Mouse (Mus musculus) CH12.LX (cell line): ENCODE results near the gene Cdk5rap3. TPM values are rescaled to one million over a fixed set of nuclear protein-coding genes. Genes with fewer than 3 reads are reported as not detected.
A peak's percentile ranks its signal among the peaks of the same experiment; 100 is the strongest.

Experiments used
- DNase-seq: peaks from one replicate; pipeline ENCODE4 v3.0.0-alpha.2; 2013; ENCODE audit errors: extremely low read depth
- H3K27ac ChIP-seq: 2 replicates; pipeline ENCODE4 v1.5.1; 2012; ENCODE audit warnings: low read depth, mild to moderate bottlenecking, control low read depth, moderate library complexity; ENCODE audit not compliant: insufficient read depth
- H3K27me3 ChIP-seq: replicated peaks from 2 replicates; pipeline ENCODE3; 2012; ENCODE audit warnings: inconsistent platforms
- H3K36me3 ChIP-seq, 2 experiments: replicated peaks in 1 of 2; 2 replicates each; pipeline versions ENCODE3 to v1.6.1; 2012; ENCODE audit warnings: inconsistent platforms in 1 of 2, low read length in 1 of 2, mild to moderate bottlenecking in 1 of 2, mixed read lengths in 1 of 2, moderate library complexity in 1 of 2; ENCODE audit not compliant: control insufficient read depth in 1 of 2, insufficient read depth in 1 of 2
- H3K4me1 ChIP-seq, 2 experiments: 2 replicates each; pipeline ENCODE4 v1.6.1; 2012; ENCODE audit warnings: inconsistent platforms in 1 of 2, moderate library complexity in 1 of 2; ENCODE audit not compliant: insufficient read depth in 2 of 2, control insufficient read depth in 1 of 2
- H3K4me2 ChIP-seq: 2 replicates; pipeline ENCODE4 v1.6.1; 2012; ENCODE audit warnings: low read depth, mild to moderate bottlenecking, control low read depth; ENCODE audit not compliant: poor library complexity, insufficient read depth, severe bottlenecking
- H3K4me3 ChIP-seq, 3 experiments: fragments of 150-350 bp in 1 of 3; sonication (generic) in 1 of 3; replicated peaks in 1 of 3; 2 replicates each; pipeline versions ENCODE3 to v1.5.1; 2011 to 2012; ENCODE audit warnings: low read depth in 2 of 3, low read length in 2 of 3, mild to moderate bottlenecking in 2 of 3, moderate library complexity in 2 of 3, control low read depth in 1 of 3, improper control_type of control experiment in 1 of 3, inconsistent platforms in 1 of 3, mixed read lengths in 1 of 3; ENCODE audit not compliant: poor library complexity in 1 of 3
- H3K79me2 ChIP-seq: replicated peaks from 2 replicates; pipeline ENCODE4 v1.6.1; 2012; ENCODE audit warnings: mild to moderate bottlenecking, moderate library complexity; ENCODE audit not compliant: control insufficient read depth, poor library complexity, insufficient read depth, severe bottlenecking; ENCODE audit errors: extremely low read depth
- H3K9ac ChIP-seq: 2 replicates; pipeline ENCODE4 v1.6.1; 2012; ENCODE audit warnings: low read depth, mild to moderate bottlenecking, control low read depth, moderate library complexity; ENCODE audit not compliant: insufficient read depth
- H3K9me3 ChIP-seq: replicated peaks from 2 replicates; pipeline ENCODE3; 2012; ENCODE audit warnings: low read length, inconsistent platforms, mixed read lengths
- BHLHE40 ChIP-seq: IDR thresholded peaks from 2 replicates; pipeline ENCODE4 v1.6.1; 2011; ENCODE audit warnings: mild to moderate bottlenecking, low read depth, low read length, improper control_type of control experiment
- CHD1 ChIP-seq: IDR thresholded peaks from 2 replicates; pipeline ENCODE4 v1.6.1; 2012; ENCODE audit warnings: low read depth, low read length, improper control_type of control experiment, inconsistent platforms
- CHD2 ChIP-seq: IDR thresholded peaks from 2 replicates; pipeline ENCODE4 v1.6.1; 2011; ENCODE audit warnings: low read length, improper control_type of control experiment
- CTCF ChIP-seq, 2 experiments: IDR thresholded peaks in 1 of 2; conservative IDR thresholded peaks in 1 of 2; 2 replicates each; pipeline ENCODE4 v1.5.1; 2011 to 2012; ENCODE audit warnings: low read depth in 2 of 2, low read length in 2 of 2, improper control_type of control experiment in 1 of 2, inconsistent platforms in 1 of 2, mild to moderate bottlenecking in 1 of 2, moderate library complexity in 1 of 2
- E2F4 ChIP-seq: IDR thresholded peaks from 2 replicates; pipeline ENCODE4 v1.6.1; 2011; ENCODE audit warnings: low read depth, low read length, improper control_type of control experiment; ENCODE audit not compliant: insufficient replicate concordance
- ELF1 ChIP-seq: IDR thresholded peaks from 2 replicates; pipeline ENCODE4 v1.6.1; 2014; ENCODE audit warnings: low read depth, mild to moderate bottlenecking, inconsistent platforms, low read length, improper control_type of control experiment
- EP300 ChIP-seq: IDR thresholded peaks from 2 replicates; pipeline ENCODE4 v1.6.1; 2011; ENCODE audit warnings: low read length, improper control_type of control experiment
- ETS1 ChIP-seq: conservative IDR thresholded peaks from 2 replicates; pipeline ENCODE4 v1.6.1; 2012; ENCODE audit warnings: low read depth, mild to moderate bottlenecking, inconsistent platforms, low read length, improper control_type of control experiment, moderate library complexity
- GABPA ChIP-seq: IDR thresholded peaks from 2 replicates; pipeline ENCODE4 v1.6.1; 2012; ENCODE audit warnings: low read depth, low read length, improper control_type of control experiment, inconsistent platforms; ENCODE audit not compliant: insufficient replicate concordance
- HCFC1 ChIP-seq: IDR thresholded peaks from 2 replicates; pipeline ENCODE4 v1.6.1; 2012; ENCODE audit warnings: low read depth, mild to moderate bottlenecking, inconsistent platforms, low read length, improper control_type of control experiment
- IRF4 ChIP-seq: IDR thresholded peaks from 2 replicates; pipeline ENCODE4 v1.6.1; 2014; ENCODE audit warnings: low read depth, mild to moderate bottlenecking, inconsistent platforms, low read length, improper control_type of control experiment
- JUN ChIP-seq: IDR thresholded peaks from 2 replicates; pipeline ENCODE4 v1.6.1; 2011; ENCODE audit warnings: low read depth, mild to moderate bottlenecking, low read length, improper control_type of control experiment, moderate library complexity; ENCODE audit not compliant: insufficient read depth
- JUND ChIP-seq: conservative IDR thresholded peaks from 2 replicates; pipeline ENCODE4 v1.6.1; 2011; ENCODE audit warnings: low read depth, low read length, improper control_type of control experiment
- KAT2A ChIP-seq: IDR thresholded peaks from 2 replicates; pipeline ENCODE4 v1.6.1; 2012; ENCODE audit warnings: low read length, improper control_type of control experiment, inconsistent platforms; ENCODE audit not compliant: insufficient replicate concordance
- MAFK ChIP-seq: IDR thresholded peaks from 2 replicates; pipeline ENCODE4 v1.6.1; 2011; ENCODE audit warnings: low read length, improper control_type of control experiment; ENCODE audit not compliant: insufficient replicate concordance
- MAX ChIP-seq: IDR thresholded peaks from 2 replicates; pipeline ENCODE4 v1.6.1; 2011; ENCODE audit warnings: low read length, improper control_type of control experiment
- MAZ ChIP-seq: IDR thresholded peaks from 2 replicates; pipeline ENCODE4 v1.6.1; 2012; ENCODE audit warnings: low read depth, mild to moderate bottlenecking, inconsistent platforms, low read length, improper control_type of control experiment, moderate library complexity
- MEF2A ChIP-seq: IDR thresholded peaks from 2 replicates; pipeline ENCODE4 v1.6.1; 2014; ENCODE audit warnings: low read depth, mild to moderate bottlenecking, inconsistent platforms, low read length, improper control_type of control experiment, borderline replicate concordance
- MXI1 ChIP-seq: IDR thresholded peaks from 2 replicates; pipeline ENCODE4 v1.6.1; 2011; ENCODE audit warnings: mild to moderate bottlenecking, low read depth, low read length, improper control_type of control experiment
- MYC ChIP-seq: IDR thresholded peaks from 2 replicates; pipeline ENCODE4 v1.6.1; 2011; ENCODE audit warnings: low read depth, mild to moderate bottlenecking, improper control_type of control experiment, low read length
- NELFE ChIP-seq: IDR thresholded peaks from 2 replicates; pipeline ENCODE4 v1.6.1; 2011; ENCODE audit warnings: low read depth, low read length, improper control_type of control experiment
- NRF1 ChIP-seq: IDR thresholded peaks from 2 replicates; pipeline ENCODE4 v1.6.1; 2014; ENCODE audit warnings: low read depth, mild to moderate bottlenecking, inconsistent platforms, low read length, improper control_type of control experiment, moderate library complexity
- PAX5 ChIP-seq: IDR thresholded peaks from 2 replicates; pipeline ENCODE4 v1.6.1; 2012; ENCODE audit warnings: low read length, inconsistent platforms, mixed read lengths
- POLR2A ChIP-seq: IDR thresholded peaks from 2 replicates; pipeline ENCODE4 v1.6.1; 2011; ENCODE audit warnings: low read depth, mild to moderate bottlenecking, improper control_type of control experiment, low read length
- POLR2AphosphoS2 ChIP-seq: IDR thresholded peaks from 2 replicates; pipeline ENCODE4 v1.6.1; 2011; ENCODE audit warnings: low read depth, low read length, improper control_type of control experiment
- RAD21 ChIP-seq: IDR thresholded peaks from 2 replicates; pipeline ENCODE4 v1.6.1; 2011; ENCODE audit warnings: low read depth, mild to moderate bottlenecking, low read length, improper control_type of control experiment, moderate library complexity
- RCOR1 ChIP-seq: conservative IDR thresholded peaks from 2 replicates; pipeline ENCODE4 v1.6.1; 2012; ENCODE audit warnings: low read depth, mild to moderate bottlenecking, inconsistent platforms, low read length, improper control_type of control experiment
- SIN3A ChIP-seq: IDR thresholded peaks from 2 replicates; pipeline ENCODE4 v1.6.1; 2012; ENCODE audit warnings: low read length, improper control_type of control experiment, inconsistent platforms
- SMC3 ChIP-seq: IDR thresholded peaks from 2 replicates; pipeline ENCODE4 v1.6.1; 2011; ENCODE audit warnings: low read depth, low read length, improper control_type of control experiment
- TBP ChIP-seq: conservative IDR thresholded peaks from 2 replicates; pipeline ENCODE4 v1.6.1; 2011; ENCODE audit warnings: low read depth, low read length, improper control_type of control experiment
- TCF12 ChIP-seq: IDR thresholded peaks from 2 replicates; pipeline ENCODE4 v1.6.1; 2014; ENCODE audit warnings: low read depth, mild to moderate bottlenecking, inconsistent platforms, low read length, improper control_type of control experiment
- UBTF ChIP-seq: IDR thresholded peaks from 2 replicates; pipeline ENCODE4 v1.6.1; 2012; ENCODE audit warnings: low read depth, mild to moderate bottlenecking, inconsistent platforms, low read length, improper control_type of control experiment, moderate library complexity
- USF1 ChIP-seq: IDR thresholded peaks from 2 replicates; pipeline ENCODE4 v1.6.1; 2014; ENCODE audit warnings: low read depth, mild to moderate bottlenecking, inconsistent platforms, low read length, improper control_type of control experiment
- USF2 ChIP-seq: conservative IDR thresholded peaks from 2 replicates; pipeline ENCODE4 v1.6.1; 2011; ENCODE audit warnings: low read depth, low read length, improper control_type of control experiment
- ZC3H11A ChIP-seq: IDR thresholded peaks from 2 replicates; pipeline ENCODE4 v1.6.1; 2012; ENCODE audit warnings: low read depth, mild to moderate bottlenecking, inconsistent platforms, low read length, improper control_type of control experiment
- ZKSCAN1 ChIP-seq: IDR thresholded peaks from 2 replicates; pipeline ENCODE4 v1.6.1; 2012; ENCODE audit warnings: low read depth, inconsistent platforms, low read length, improper control_type of control experiment, borderline replicate concordance
- ZMIZ1 ChIP-seq: IDR thresholded peaks from 2 replicates; pipeline ENCODE4 v1.6.1; 2012; ENCODE audit warnings: low read depth, mild to moderate bottlenecking, inconsistent platforms, low read length, improper control_type of control experiment
- ZNF384 ChIP-seq: IDR thresholded peaks from 2 replicates; pipeline ENCODE4 v1.6.1; 2012; ENCODE audit warnings: low read depth, low read length, improper control_type of control experiment, inconsistent platforms
- dilution Hi-C: fragments of 300-500 bp; cut with MboI; formaldehyde crosslinking; loops from 2 replicates; pipeline ENCODE4 v1.14.3; 2020; ENCODE audit warnings: low sequenced_read_pairs; ENCODE audit not compliant: extremely low pct_unique_long_range_greater_than_20kb, extremely low pct_ligation_motif_present
- in situ Hi-C: fragments of 300-500 bp; cut with MboI; formaldehyde crosslinking; loops from 3 replicates; pipeline ENCODE4 v1.14.3; 2019; ENCODE audit warnings: low sequenced_read_pairs, low pct_ligation_motif_present, low pct_unique_long_range_greater_than_20kb, mixed read lengths
- polyA plus RNA-seq: library from polyadenylated mRNA; unstranded; fragments of >175 nt; gene quantifications from 2 replicates; pipeline ENCODE4 v1.2.1, GENCODE M21; 2012; ENCODE audit warnings: low read depth; ENCODE audit not compliant: insufficient read length
- total RNA-seq, 2 experiments: library from RNA; depleted of rRNA; stranded (reverse); fragments of 300-350 nt in 1 of 2; fragments of >200 nt in 1 of 2; gene quantifications; 2 replicates each; pipeline ENCODE4 v1.2.3; 2012 to 2014

Gene Cdk5rap3
- total and polyA plus RNA-seq, 3 experiments, result 61.6 to 112 (median 70.3) TPM

- in situ Hi-C loops, result loop anchor here (10.0 to 25.0 kb wide), 3 partner anchors 300 to 567 kb away; partner anchors contain the start of gene Hoxb6
- H3K4me1 ChIP-seq, result peaks cover 20 to 30% of the 10 kb centered on the region in 2 experiments
- H3K9me3 ChIP-seq, result no peaks in the 10 kb centered on the region
- peak overlapping the region; percentile 73 for H3K4me2 ChIP-seq
- H3K36me3 ChIP-seq, result no peaks in the 10 kb centered on the region
- peak overlapping the region; percentile 53 to 73 (median 62) for H3K4me3 ChIP-seq
- H3K27ac ChIP-seq, result no peak overlapping the region
- peak; percentile 55; the same call in 1 of the 2 replicates for TF ChIP-seq TCF12
- TF ChIP-seq MXI1, result peak; percentile 96
- TF ChIP-seq UBTF, result no peak
- no peak for TF ChIP-seq USF2
- TF ChIP-seq IRF4, result peak; percentile 61; the same call in 1 of the 2 replicates
- TF ChIP-seq CHD1, result no peak
- TF ChIP-seq BHLHE40, result peak; percentile 93
- no peak for TF ChIP-seq EP300
- TF ChIP-seq CHD2, result no peak
- no peak for TF ChIP-seq RCOR1
- peak; percentile 69 for TF ChIP-seq ZC3H11A
- TF ChIP-seq KAT2A, result no peak
- peak; percentile 84 for TF ChIP-seq MAX
- TF ChIP-seq CTCF (conservative IDR thresholded peaks at IDR 0.05 in 1 of 2, IDR thresholded peaks at IDR 0.05 in 1 of 2; ENCODE audit: low read depth in 2 of 2, low read length in 2 of 2), result peak; percentile 58 to 99
- peak; percentile 57; the same call in 1 of the 2 replicates for TF ChIP-seq HCFC1
- TF ChIP-seq ZNF384, result peak; percentile 56
- TF ChIP-seq JUND, result 0 out of 2 replicates have a peak, but pooled peaks have one; percentile 11
- TF ChIP-seq MYC, result peak; percentile 64
- TF ChIP-seq MAZ, result peak; percentile 93
- TF ChIP-seq ZMIZ1, result no peak
- TF ChIP-seq SMC3, result peak; percentile 95
- peak; percentile 51; the same call in 1 of the 2 replicates for TF ChIP-seq POLR2A
- peak; percentile 77; the same call in 1 of the 2 replicates for TF ChIP-seq MEF2A
- TF ChIP-seq RAD21, result no peak; the same call in none of the 2 replicates
- TF ChIP-seq JUN, result no peak
- TF ChIP-seq GABPA, result no peak
- TF ChIP-seq USF1, result no peak
- TF ChIP-seq ETS1, result no peak
- 0 out of 2 replicates have a peak, but pooled peaks have one; percentile 51 for TF ChIP-seq NELFE
- TF ChIP-seq E2F4, result no peak
- TF ChIP-seq TBP, result 0 out of 2 replicates have a peak, but pooled peaks have one; percentile 33
- TF ChIP-seq MAFK, result no peak
- peak; percentile 89 for TF ChIP-seq SIN3A
- TF ChIP-seq POLR2AphosphoS2, result no peak
- TF ChIP-seq NRF1, result peak; percentile 50
- TF ChIP-seq ELF1, result peak; percentile 76; the same call in 1 of the 2 replicates
- no peak for TF ChIP-seq ZKSCAN1
- no peak for TF ChIP-seq PAX5
- DNase-seq, result peak; percentile 97
- peak overlapping the region; percentile 17; the same call in 1 of the 2 replicates for H3K9ac ChIP-seq
- dilution Hi-C loops, result no loop called here
- H3K79me2 ChIP-seq, result no peaks in the 10 kb centered on the region
- H3K27me3 ChIP-seq, result peaks cover 29% of the 10 kb centered on the region
Observed at GRCm38 (mm10) chr11:96861878-96862289, 54.4 kb downstream of the Cdk5rap3 start.
